Mouse (Mus musculus) cerebellum, adult 2 months (tissue): ENCODE data around the gene Kcnv2. TPM values are rescaled to one million over a fixed set of nuclear protein-coding genes. Genes with fewer than 3 reads are reported as not detected.

Source experiments
- DNase-seq, 2 experiments: peaks; one replicate each; pipeline ENCODE4 v3.0.0; 2021
- H3K27ac ChIP-seq: fragments of 200-500 bp; 2 replicates; pipeline ENCODE4 v1.5.1; 2012; ENCODE audit warnings: low read length, control low read depth, inconsistent platforms; ENCODE audit not compliant: insufficient read depth
- H3K27me3 ChIP-seq: fragments of 200-500 bp; 2 replicates; pipeline ENCODE4 v1.6.1; 2012; ENCODE audit warnings: inconsistent platforms, mild to moderate bottlenecking, low read length, moderate library complexity; ENCODE audit not compliant: control insufficient read depth, insufficient read depth
- H3K4me1 ChIP-seq: fragments of 200-500 bp; 2 replicates; pipeline ENCODE4 v1.6.1; 2011; ENCODE audit warnings: low read length; ENCODE audit not compliant: control insufficient read depth, insufficient read depth
- H3K4me3 ChIP-seq: fragments of 200-500 bp; replicated peaks from 2 replicates; pipeline ENCODE3; 2011; ENCODE audit warnings: mild to moderate bottlenecking, low read depth, low read length, control low read depth; ENCODE audit not compliant: insufficient read depth
- CTCF ChIP-seq: fragments of 200-500 bp; IDR thresholded peaks from 2 replicates; pipeline ENCODE4 v1.5.1; 2011; ENCODE audit warnings: low read depth, mild to moderate bottlenecking, control low read depth, low read length, moderate library complexity, borderline replicate concordance; ENCODE audit not compliant: insufficient read depth
- POLR2A ChIP-seq: fragments of 200-500 bp; IDR thresholded peaks from 2 replicates; pipeline ENCODE4 v1.6.1; 2011; ENCODE audit warnings: low read length, control low read depth, borderline replicate concordance; ENCODE audit not compliant: insufficient read depth
- whole genome bisulfite sequencing: fragments of 180-500 bp; shearing (Covaris S2); methylation state at CpG from one replicate; pipeline ENCODE4 v1.1.7; 2018; 5-methylcytosine and 5-hydroxymethylcytosine counted together
- polyA plus RNA-seq: library from polyadenylated mRNA; depleted of rRNA; stranded (reverse); fragments of >200 nt; gene quantifications from 2 replicates; pipeline ENCODE4 v1.2.3, GENCODE M21; 2012

The Kcnv2 gene
- polyA plus RNA-seq, 1 experiment, result 0.21 TPM

GRCm38 (mm10) chr19:27317337-27317736 is 5.1 kb upstream of the Kcnv2 start:
- Histone ChIP-seq H3K27me3 (no peaks in the 10 kb centered on the region), H3K4me1 (no peaks in the 10 kb centered on the region), H3K27ac (no peak overlapping the region), H3K4me3 (no peak overlapping the region)
- no peak for DNase-seq
- TF ChIP-seq POLR2A, result no peak
- TF ChIP-seq CTCF, result no peak
- WGBS, result 17% methylated on average over 5 of the region's 5 CpGs

- no peaks in the 10 kb centered on the region for H3K4me1 ChIP-seq
- DNase-seq, result no peak
- H3K4me3 ChIP-seq, result no peak overlapping the region
- no peak overlapping the region for H3K27ac ChIP-seq
- WGBS, result 93% methylated on average over 42 of the region's 42 CpGs
- no peak for TF ChIP-seq CTCF
- no peak for TF ChIP-seq POLR2A
- H3K27me3 ChIP-seq, result no peaks in the 10 kb centered on the region
Observed at GRCm38 (mm10) chr19:27322911-27323627, 681 bp downstream of the Kcnv2 start.

GRCm38 (mm10) chr19:27325558-27325957 is 3.2 kb downstream of the Kcnv2 start:
- Histone ChIP-seq H3K4me1 (no peaks in the 10 kb centered on the region), H3K27ac (no peak overlapping the region), H3K27me3 (no peaks in the 10 kb centered on the region), H3K4me3 (no peak overlapping the region)
- TF ChIP-seq CTCF (no peak), POLR2A (no peak)
- 81% methylated on average over 6 of the region's 6 CpGs for WGBS
- DNase-seq, result no peak

GRCm38 (mm10) chr19:27327569-27327968 is 5.2 kb downstream of the Kcnv2 start:
- no peak overlapping the region for H3K4me3 ChIP-seq
- WGBS, result 93% methylated on average over 6 of the region's 6 CpGs
- no peaks in the 10 kb centered on the region for H3K4me1 ChIP-seq
- H3K27ac ChIP-seq, result no peak overlapping the region
- TF ChIP-seq CTCF, result no peak
- no peak for TF ChIP-seq POLR2A
- DNase-seq, result no peak
- H3K27me3 ChIP-seq, result no peaks in the 10 kb centered on the region

- 61% methylated on average over 3 of the region's 3 CpGs for WGBS
- TF ChIP-seq CTCF (no peak), POLR2A (no peak)
- Histone ChIP-seq H3K4me1 (no peaks in the 10 kb centered on the region), H3K27me3 (no peaks in the 10 kb centered on the region), H3K4me3 (no peak overlapping the region), H3K27ac (no peak overlapping the region)
- no peak for DNase-seq
Observed at GRCm38 (mm10) chr19:27328166-27328565, 5.8 kb downstream of the Kcnv2 start.

GRCm38 (mm10) chr19:27328644-27329043 is 6.3 kb downstream of the Kcnv2 start:
- Histone ChIP-seq H3K4me1 (no peaks in the 10 kb centered on the region), H3K27ac (no peak overlapping the region), H3K27me3 (no peaks in the 10 kb centered on the region), H3K4me3 (no peak overlapping the region)
- no peak for DNase-seq
- 91% methylated on average over 4 of the region's 4 CpGs for WGBS
- TF ChIP-seq CTCF, result no peak
- no peak for TF ChIP-seq POLR2A

GRCm38 (mm10) chr19:27332207-27332794 is 9.9 kb downstream of the Kcnv2 start:
- no peak for DNase-seq
- WGBS, result 49% methylated on average over 6 of the region's 6 CpGs
- no peak overlapping the region for H3K27ac ChIP-seq
- TF ChIP-seq POLR2A, result no peak
- H3K4me3 ChIP-seq, result no peak overlapping the region
- no peaks in the 10 kb centered on the region for H3K4me1 ChIP-seq
- no peaks in the 10 kb centered on the region for H3K27me3 ChIP-seq
